Mouse (Mus musculus): ENCODE measurements around the gene 9030025P20Rik.
"Not testable (repeated sequence)": the region's sequence is repeated elsewhere in the genome, so short reads cannot be mapped to it uniquely, and the experiment has no call there.

The 9030025P20Rik gene

DNA sequence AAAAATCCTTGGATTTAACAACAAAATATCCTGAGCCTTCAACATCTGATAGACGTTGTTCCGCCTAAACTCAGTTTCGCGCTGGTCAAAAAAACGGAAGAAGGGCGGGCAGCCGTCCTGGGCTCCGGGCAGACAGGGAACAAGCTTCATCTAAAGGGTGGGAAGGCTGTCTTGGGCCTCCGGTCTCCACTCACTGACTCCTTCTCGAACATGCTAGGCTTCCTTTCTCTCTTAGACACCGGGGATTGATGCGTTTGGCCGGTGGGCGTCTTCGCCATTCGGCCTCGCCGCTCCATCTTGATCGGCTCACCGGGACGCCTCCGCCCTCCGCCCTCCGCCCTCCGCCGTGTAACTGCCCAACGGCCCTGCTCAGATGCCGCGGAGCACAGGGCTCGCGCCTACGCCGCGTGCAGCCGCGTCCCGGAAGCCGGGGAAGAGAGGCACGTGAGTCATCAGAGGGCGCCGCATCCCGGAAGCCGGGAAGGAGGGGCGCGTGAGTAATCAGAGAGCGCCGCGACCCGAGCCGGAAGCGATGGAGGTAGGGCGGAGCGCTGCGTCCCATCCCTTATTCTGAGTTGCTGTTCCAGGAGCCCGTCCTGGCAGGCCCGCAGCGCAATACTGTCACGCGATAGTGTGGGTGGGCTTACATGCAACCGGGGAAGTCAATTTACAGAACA, at the start of gene 9030025P20Rik, which contains the start of gene Gm3417:
Gene 9030025P20Rik, plus strand, starts transcription at position 107 of the 677 bp plus-strand sequence.
Gene Gm3417, minus strand, starts transcription at position 429 of the 677 bp plus-strand sequence.
- not testable (repeated sequence) for DNase-seq

GRCm38 (mm10) chr17:14928631-14929030, 49.6 kb upstream of the 9030025P20Rik start:
- DNase-seq = no peak

DNA sequence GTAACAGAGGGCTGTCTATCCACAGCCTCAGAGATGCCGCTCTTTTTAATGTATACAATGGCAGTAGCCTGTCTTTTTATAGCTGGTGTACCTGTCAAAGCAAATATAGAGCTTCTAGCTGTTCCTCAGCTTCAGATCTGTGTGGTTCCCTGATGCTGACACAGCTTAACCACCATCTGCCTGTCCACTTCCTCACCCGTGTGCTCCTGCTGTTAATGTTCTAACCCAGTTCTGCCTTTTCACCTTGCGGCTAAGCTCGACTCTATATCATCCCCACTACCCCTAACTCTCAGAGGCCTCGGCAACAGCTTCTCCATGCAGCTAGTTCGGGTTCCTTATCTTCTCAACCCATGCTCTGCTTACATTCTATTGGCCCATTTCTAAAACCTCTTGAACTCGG, 47.6 kb upstream of the 9030025P20Rik start:
- DNase-seq = no peak

GRCm38 (mm10) chr17:14931469-14931868, 46.8 kb upstream of the 9030025P20Rik start:
- no peak for DNase-seq

GRCm38 (mm10) chr17:14935280-14935679, 43.0 kb upstream of the 9030025P20Rik start:
- not testable (repeated sequence) for DNase-seq

- no peak for DNase-seq
Observed at GRCm38 (mm10) chr17:14935841-14936605, 42.2 kb upstream of the 9030025P20Rik start.

GRCm38 (mm10) chr17:14942181-14942580, 36.1 kb upstream of the 9030025P20Rik start:
- not testable (repeated sequence) for DNase-seq

- DNase-seq = peak; percentile 96 to 97
Observed at GRCm38 (mm10) chr17:14943009-14943728, 35.1 kb upstream of the 9030025P20Rik start, which contains the start of the genes Wdr27 and 1600012H06Rik. Gene Wdr27, minus strand, starts transcription at chr17:14943158. Gene 1600012H06Rik, plus strand, starts transcription at chr17:14943184.

DNA sequence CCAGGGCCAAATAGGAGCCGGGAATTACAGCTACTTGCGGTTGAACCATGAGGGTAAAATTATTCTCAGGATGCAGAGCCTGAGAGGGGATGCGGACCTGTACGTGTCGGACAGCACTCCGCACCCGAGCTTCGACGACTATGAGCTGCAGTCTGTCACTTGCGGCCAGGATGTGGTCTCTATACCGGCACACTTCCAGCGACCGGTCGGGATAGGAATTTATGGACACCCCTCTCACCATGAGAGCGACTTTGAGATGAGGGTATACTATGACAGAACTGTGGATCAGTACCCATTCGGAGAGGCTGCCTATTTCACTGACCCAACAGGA, 34.6 kb upstream of the 9030025P20Rik start:
- no peak for DNase-seq

DNA sequence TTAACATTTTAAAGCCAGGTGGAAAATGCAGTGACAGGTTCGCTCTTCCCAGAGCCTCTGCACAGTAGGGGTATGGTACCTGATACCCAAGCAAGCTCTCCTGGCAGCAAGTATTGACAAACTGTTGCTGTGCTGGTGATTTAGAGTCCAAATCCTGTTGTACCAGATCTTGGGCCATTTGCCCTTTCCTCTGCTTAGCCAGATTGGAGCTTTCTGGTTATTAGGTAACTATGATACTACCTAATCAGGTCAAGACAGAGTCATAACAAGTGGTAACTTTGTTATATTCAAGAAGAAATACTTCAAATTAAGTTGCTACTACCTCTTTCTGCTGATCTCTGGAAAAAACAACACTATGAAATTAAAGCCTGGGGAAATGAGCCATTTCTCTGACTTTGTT, 33.7 kb upstream of the 9030025P20Rik start:
- DNase-seq = no peak

DNA sequence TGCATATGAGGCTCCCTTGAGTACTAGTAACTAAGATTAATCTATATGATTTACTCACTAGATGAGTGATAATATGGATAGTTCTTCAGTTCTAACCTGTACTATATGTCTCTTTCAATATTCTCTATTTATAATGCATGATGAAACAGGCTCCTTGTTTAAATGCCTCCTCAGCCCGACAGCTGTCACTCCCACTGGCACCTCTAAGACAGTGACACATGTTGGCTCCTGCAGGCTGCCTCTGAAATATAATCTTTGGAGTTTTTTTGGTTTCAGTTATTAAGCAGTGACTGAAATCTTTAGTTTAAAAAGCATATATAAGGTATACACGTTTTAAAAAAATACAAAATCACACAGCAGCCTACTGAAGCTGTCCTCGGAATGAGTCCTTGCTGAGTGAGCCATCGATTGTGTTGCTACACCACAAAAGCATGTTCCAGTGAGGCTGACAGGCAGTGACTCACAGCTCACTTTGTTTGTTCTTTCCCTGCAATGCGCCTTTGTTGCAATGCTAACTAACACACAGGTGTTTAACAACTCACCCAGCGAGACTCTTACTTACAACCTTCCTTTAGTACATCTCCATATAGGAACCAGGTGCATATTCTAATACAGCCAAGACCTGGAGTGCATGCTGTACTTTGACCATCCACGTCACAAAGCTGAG, 29.0 kb upstream of the 9030025P20Rik start:
- DNase-seq = no peak

DNA sequence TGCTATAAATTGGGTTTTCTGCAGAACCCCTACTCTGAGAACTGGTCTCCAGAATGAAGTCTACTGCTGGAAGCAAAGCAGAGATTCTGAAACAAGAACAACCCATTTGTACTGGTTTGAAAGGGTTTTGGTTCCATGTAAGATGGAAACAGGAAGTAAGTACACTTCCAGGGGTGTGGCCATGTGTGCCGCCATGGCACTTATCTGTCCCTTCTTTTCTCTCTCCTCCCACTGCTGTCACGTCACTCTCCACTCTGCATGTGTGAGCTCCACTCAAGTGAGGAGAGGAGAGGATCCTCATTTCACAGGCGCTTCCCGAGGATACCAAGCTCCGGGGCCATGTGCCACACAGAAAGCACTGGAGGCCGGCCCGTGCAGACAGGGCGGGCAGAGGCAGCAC, 24.8 kb upstream of the 9030025P20Rik start:
- DNase-seq = no peak

DNA sequence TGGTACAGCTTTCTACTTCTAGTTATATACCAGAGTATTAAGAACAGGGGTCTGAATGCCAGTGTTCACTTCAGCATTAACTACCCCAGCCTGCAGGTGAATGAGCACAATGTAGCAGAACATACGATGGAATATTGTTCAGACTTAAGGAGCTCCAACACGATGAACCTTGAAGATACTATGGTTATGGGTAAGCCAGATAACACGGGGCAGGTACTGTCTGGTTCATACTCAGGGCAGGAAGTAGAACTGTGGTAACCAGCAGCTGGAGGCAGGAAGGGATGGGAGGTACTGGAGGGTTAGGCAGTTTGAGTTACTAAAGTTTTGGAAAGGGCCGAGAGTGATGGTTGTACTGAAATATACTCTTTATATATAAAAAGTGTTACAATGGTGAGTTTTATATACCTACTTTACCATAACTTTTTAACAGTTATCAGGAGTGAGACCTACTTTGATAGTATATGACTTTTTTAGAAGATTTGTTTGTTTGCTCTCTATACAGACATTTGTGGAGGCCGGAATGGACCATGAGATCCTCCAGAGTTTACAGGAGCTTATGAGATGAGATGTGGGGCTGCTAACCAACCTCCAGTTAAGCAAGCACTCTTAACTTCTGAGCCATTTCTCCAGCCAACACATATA, 19.5 kb upstream of the 9030025P20Rik start:
- no peak for DNase-seq

GRCm38 (mm10) chr17:14959979-14960378, 18.3 kb upstream of the 9030025P20Rik start:
- peak in 1 of 2 experiments; percentile 19 for DNase-seq

- peak; percentile 32 to 52 for DNase-seq
Observed at GRCm38 (mm10) chr17:14960520-14960919, 17.7 kb upstream of the 9030025P20Rik start.

GRCm38 (mm10) chr17:14960951-14961556, 17.2 kb upstream of the 9030025P20Rik start, which contains the start of gene Phf10:
Gene Phf10, minus strand, starts transcription at chr17:14961273.
- DNase-seq = peak; percentile 38 to 59

- DNase-seq = not testable (repeated sequence)
Observed at GRCm38 (mm10) chr17:14961557-14962154, 16.6 kb upstream of the 9030025P20Rik start.

GRCm38 (mm10) chr17:14968373-14968913, 9.8 kb upstream of the 9030025P20Rik start:
- not testable (repeated sequence) for DNase-seq

DNA sequence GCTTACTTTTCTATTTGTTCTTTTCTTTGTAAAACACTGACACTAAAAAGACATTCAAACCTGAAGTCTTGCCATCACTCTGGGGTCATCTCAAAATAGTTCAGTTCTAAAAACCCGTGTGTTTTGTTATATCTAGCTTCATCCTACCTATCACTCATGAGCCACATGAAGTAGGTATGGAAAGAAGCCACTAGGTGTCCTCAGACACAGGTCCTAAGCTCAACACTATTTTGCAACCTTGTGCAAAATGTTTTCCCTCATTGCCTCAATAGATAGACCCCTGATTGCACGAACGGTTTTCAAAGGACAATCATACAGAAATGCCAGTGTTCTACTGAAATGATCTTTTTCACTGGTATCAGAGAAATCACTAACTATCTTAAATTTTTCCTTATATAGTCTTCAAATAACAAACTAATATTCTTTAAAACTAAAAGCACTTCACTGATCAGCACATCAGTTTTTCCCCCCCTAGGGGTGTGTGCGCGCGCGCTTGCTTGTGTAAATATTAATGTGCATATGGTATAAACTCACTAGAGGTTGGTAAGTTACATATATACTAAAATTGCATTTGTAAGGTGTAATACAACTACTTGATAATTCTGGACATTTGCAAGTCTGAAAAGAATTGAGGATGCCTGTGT, 428 bp upstream of the 9030025P20Rik start:
- DNase-seq = not testable (repeated sequence)

DNA sequence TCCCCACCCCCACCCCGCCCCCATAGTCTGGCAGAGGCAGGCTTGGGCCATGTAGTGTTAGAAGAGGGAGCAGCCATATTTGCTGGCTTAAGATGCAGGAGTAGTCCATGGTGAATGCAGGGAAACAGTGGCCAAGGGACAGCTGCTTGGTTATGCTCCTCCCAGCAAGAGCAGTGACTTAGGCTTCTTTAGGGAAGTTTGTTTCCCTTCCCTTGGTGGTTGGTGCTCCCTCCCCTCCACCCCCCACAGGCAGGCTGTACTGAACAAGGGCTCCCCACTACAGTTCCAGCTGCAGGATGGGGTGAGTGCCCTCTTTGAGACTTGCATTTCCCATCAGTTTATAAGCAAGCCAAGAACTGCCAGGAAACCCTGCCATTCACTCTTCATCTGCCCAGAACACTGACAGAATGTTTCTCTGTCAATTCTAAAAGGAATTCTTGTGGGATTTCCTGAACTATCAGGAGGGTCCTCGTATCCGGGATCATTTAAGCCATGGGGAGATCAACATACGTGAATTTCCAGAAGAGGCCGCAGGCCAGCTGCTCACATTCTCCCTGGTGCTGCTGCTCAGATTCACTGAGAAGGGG, 11.9 kb downstream of the 9030025P20Rik start:
- DNase-seq = not testable (repeated sequence)
